Mouse (Mus musculus) forebrain, postnatal 0 days (tissue): ENCODE measurements around the gene Fam120a. TPM values are rescaled to one million over a fixed set of nuclear protein-coding genes. Genes with fewer than 3 reads are reported as not detected.

Source experiments
- ATAC-seq: fragments of 200-750 bp; cut with Nextera tagmentation; 2 replicates; pipeline ENCODE4 v1.8.0; 2017; ENCODE audit warnings: mild to moderate bottlenecking, moderate library complexity
- DNase-seq: peaks from one replicate; pipeline ENCODE4 v3.0.0-alpha.2; 2015
- H3K27ac ChIP-seq: fragments of 300-500 bp; sonication (generic); 2 replicates; pipeline ENCODE4 v1.5.1; 2014; ENCODE audit warnings: low read depth, mild to moderate bottlenecking, antibody characterized with exemption, low read length, moderate library complexity, mixed read lengths
- H3K27me3 ChIP-seq: fragments of 300-500 bp; sonication (generic); 2 replicates; pipeline ENCODE4 v1.6.1; 2014; ENCODE audit warnings: mild to moderate bottlenecking, low read length, mixed read lengths; ENCODE audit not compliant: insufficient read depth
- H3K36me3 ChIP-seq: fragments of 300-500 bp; sonication (generic); 2 replicates; pipeline ENCODE4 v1.6.1; 2014; ENCODE audit warnings: mild to moderate bottlenecking, moderate library complexity; ENCODE audit not compliant: insufficient read depth
- H3K4me1 ChIP-seq: fragments of 300-500 bp; sonication (generic); 2 replicates; pipeline ENCODE4 v1.6.1; 2014; ENCODE audit warnings: antibody characterized with exemption; ENCODE audit not compliant: insufficient read depth
- H3K4me2 ChIP-seq: fragments of 300-500 bp; sonication (generic); 2 replicates; pipeline ENCODE4 v1.6.1; 2014; ENCODE audit warnings: low read depth, mild to moderate bottlenecking, moderate library complexity
- H3K4me3 ChIP-seq: fragments of 300-500 bp; sonication (generic); 2 replicates; pipeline ENCODE4 v1.5.1; 2014; ENCODE audit warnings: low read depth, low read length, mixed read lengths
- H3K9ac ChIP-seq: fragments of 300-500 bp; sonication (generic); 2 replicates; pipeline ENCODE4 v1.6.1; 2014; ENCODE audit warnings: mild to moderate bottlenecking
- H3K9me3 ChIP-seq: fragments of 300-500 bp; sonication (generic); 2 replicates; pipeline ENCODE4 v1.6.1; 2016; ENCODE audit warnings: low read length
- CTCF ChIP-seq: sonication (generic); IDR thresholded peaks from 2 replicates; pipeline ENCODE4 v1.5.1; 2016; ENCODE audit warnings: antibody characterized with exemption, control low read depth, low read depth
- WGBS: fragments of 180-500 bp; shearing (Covaris S2); extraction: QIAGEN DNeasy Blood & Tissue Kit; methylation state at CpG from one replicate; pipeline ENCODE4 v1.1.7; 2014; 5-methylcytosine and 5-hydroxymethylcytosine counted together
- polyA plus RNA-seq: library from polyadenylated mRNA; unstranded; fragments of >200 nt; fragmentation: Nextera tagmentation; extraction: Ambion mirVana; gene quantifications from 2 replicates; pipeline ENCODE4 v1.2.1, GENCODE M21; 2015
- total RNA-seq: library from RNA; depleted of rRNA; stranded (reverse); fragments of >200 nt; gene quantifications from 2 replicates; pipeline ENCODE4 v1.2.3, GENCODE M21; 2014; rRNA removed

Gene Fam120a
- total and polyA plus RNA-seq, 2 experiments from 2014 or later, result 9.5 to 59.0 TPM

GRCm38 (mm10) chr13:48830528-48831250 lies 137.1 kb downstream of the Fam120a start:
- peak; percentile 90 for ATAC-seq
- no peak for TF ChIP-seq CTCF
- no peak overlapping the region for H3K9ac ChIP-seq
- peaks cover 9% of the 10 kb centered on the region; the same call in 1 of the 2 replicates for H3K4me1 ChIP-seq
- no peak overlapping the region for H3K4me3 ChIP-seq
- no peaks in the 10 kb centered on the region for H3K27me3 ChIP-seq
- H3K4me2 ChIP-seq, result no peak overlapping the region
- DNase-seq, result peak; percentile 71
- WGBS, result 41% methylated on average over 14 of the region's 14 CpGs
- H3K27ac ChIP-seq, result peak overlapping the region; percentile 30
- H3K9me3 ChIP-seq, result no peaks in the 10 kb centered on the region
- H3K36me3 ChIP-seq, result peaks cover 38% of the 10 kb centered on the region

DNA sequence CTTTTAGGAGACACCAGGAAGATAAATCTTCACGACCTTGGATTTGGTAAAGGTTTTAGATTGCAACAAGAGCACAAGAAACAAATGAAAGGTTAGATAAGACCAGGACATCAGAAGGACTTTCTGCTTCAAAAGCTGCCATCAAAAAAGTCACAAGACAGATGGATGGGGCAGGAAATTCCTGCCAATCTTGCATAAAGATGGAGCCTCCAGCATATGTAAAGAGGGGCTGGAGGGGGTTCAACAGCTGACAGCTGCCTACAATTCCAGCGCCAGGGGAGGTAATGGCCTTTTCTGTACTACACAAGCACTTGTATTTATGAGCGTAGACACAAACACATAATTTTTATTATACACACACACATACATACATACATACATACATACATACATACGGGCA lies 138.0 kb downstream of the Fam120a start:
- TF ChIP-seq CTCF, result no peak
- no peak overlapping the region for H3K4me3 ChIP-seq
- H3K4me2 ChIP-seq, result no peak overlapping the region
- WGBS, result 58% methylated on average over 4 of the region's 4 CpGs
- peak; percentile 62 for DNase-seq
- H3K4me1 ChIP-seq, result peaks cover 9% of the 10 kb centered on the region; the same call in 1 of the 2 replicates
- ATAC-seq, result peak; percentile 36
- H3K36me3 ChIP-seq, result peaks cover 47% of the 10 kb centered on the region
- H3K27me3 ChIP-seq, result no peaks in the 10 kb centered on the region
- no peak overlapping the region for H3K9ac ChIP-seq
- H3K9me3 ChIP-seq, result no peaks in the 10 kb centered on the region
- no peak overlapping the region for H3K27ac ChIP-seq

Other genes starting within 250 kb of the Fam120a start
- 21.5 and 30.3 TPM in 2 replicates for gene Phf2, start 96.9 kb downstream of the Fam120a start, total RNA-seq
- gene Phf2, start 96.9 kb downstream of the Fam120a start, polyA plus RNA-seq, result 3.7 and 4.7 TPM in 2 replicates
- 35.2 and 46.6 TPM in 2 replicates for gene Wnk2, start 180.0 kb upstream of the Fam120a start, total RNA-seq
- gene Wnk2, start 180.0 kb upstream of the Fam120a start, polyA plus RNA-seq, result 10.7 and 15.2 TPM in 2 replicates
- 16.5 and 28.6 TPM in 2 replicates for gene Ninj1, start 219.5 kb upstream of the Fam120a start, total RNA-seq
- gene Ninj1, start 219.5 kb upstream of the Fam120a start, polyA plus RNA-seq, result 37.0 and 43.1 TPM in 2 replicates
- 14.9 and 15.8 TPM in 2 replicates for gene Card19, start 248.0 kb upstream of the Fam120a start, total RNA-seq
- 32.0 TPM in 2 replicates for gene Card19, start 248.0 kb upstream of the Fam120a start, polyA plus RNA-seq